Mouse (Mus musculus) retina, embryonic 14.5 days (tissue): Measurements from ENCODE around the gene Ube2o.

Experiments
- DNase-seq: peaks from one replicate; pipeline ENCODE4 v3.0.0-alpha.2; 2015; ENCODE audit warnings: low spot score

Gene Ube2o

DNA sequence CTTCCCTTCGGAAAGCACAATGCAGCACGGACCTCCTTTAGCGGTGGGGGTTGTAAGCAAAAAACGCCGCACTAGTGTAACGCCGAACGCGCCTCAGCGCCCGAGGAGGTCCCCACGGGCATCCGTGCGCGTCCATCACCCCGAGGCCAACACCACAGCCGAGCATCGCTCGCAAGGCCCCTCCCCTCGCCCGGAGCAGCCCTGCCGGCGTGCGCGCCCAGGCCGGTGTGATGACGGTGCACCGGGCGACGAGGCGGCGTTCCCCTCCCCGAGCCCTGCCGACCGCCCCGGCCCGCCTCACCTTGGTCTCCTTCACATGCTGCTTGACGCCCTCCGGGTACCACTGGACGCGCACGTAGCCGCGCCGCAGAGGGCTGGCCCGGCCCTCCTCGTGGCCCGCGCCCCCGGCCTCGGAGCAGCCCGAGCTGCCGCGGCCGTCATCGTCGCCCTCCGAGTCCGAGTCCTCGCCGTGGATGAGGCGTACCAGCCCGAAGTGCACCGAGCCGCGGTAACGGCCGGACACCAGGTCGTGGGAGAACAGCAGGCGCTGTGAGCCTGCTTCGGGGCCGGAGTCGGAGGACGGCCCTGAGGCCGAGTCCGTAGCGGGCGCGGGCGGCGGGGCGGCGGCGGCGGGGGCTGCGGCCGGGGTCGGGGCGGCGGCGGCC, 404 bp downstream of the Ube2o start:
- peak; percentile 56 for DNase-seq

DNA sequence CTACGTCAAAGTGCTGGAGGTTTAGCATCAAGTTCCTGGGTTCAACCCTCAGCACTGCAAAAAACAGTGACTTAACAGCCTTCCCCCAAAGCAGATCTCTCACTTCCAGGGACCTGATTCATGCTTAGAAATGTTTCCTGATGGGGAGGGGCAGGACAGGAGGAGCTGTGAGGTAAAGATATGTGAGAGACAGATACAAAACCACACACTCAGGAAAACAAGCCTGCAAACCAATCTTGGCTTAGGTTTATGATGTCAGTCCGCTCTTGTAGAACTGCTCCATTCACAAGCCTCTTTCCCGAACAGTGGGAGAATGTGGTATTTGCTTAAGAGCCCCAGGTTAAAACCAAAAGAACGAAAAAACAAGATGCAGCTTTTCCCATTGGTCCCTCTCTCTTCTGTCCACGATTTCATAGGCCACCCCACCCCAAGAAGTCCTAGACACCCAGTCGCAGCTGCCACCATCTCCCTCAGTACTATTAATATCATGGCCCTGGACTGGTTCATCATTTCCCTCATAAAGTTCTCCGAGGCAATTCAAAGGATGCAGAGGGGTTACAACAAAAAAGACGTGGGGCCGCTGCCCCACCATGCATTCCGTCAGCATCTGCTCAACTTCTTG, 1.1 kb downstream of the Ube2o start:
- DNase-seq: no peak

DNA sequence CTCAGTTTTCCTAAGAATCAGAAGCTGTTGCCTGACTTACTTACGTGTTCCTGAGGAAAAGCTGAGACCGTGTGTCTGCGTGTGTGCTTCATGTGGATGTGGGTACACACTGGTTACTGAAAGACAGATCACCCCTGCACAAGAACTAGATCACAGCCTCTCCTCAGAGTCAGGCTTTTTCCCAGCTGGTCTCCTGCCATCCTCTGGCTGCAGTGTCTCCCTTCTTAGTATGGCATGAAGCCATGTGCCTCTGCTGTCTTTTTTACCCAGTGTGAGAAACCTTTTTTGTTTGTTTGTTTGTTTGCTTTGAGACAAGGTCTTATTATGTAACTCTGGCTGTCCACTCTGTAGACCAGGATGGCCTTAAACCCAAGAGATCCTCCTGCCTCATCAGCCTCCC, 2.0 kb downstream of the Ube2o start:
- no peak for DNase-seq

DNA sequence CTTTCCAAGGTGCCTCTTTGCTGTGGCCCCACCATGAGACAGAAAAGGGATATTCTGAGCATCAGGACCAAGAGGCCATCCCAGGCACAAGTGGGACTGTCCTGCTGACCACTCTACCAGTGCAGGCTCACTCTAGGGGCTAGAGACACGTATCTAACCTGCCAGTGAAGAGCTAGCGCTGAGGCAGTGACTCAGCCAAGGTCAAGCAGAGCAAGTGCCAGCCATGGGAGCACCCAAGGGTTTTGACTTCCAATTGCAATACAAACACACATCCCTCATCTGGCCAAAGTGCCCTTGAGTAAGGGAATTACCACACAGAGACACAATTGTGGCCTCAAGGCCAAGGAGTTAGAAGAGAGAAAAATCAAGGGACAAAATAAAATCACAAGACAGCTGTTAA, 5.9 kb downstream of the Ube2o start:
- no peak for DNase-seq

DNA sequence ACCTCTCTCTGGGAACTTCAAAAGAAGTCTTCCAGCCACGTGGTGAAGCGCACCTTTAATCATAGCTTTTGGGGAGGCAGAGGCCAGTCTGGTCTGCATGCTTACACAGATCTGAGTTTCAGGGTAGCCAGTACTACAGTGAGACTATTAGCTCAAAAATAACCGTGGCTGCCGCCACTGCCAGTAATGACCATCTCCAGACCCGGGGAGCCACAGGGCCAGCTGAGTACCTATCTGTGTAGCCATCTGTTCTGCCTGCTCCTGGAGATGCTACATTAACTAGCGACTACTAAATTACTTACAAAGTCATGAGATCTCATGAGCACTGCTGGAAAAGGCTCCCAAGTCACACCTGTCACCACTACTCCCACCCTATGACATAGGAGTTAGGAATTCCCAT, 6.3 kb downstream of the Ube2o start:
- no peak for DNase-seq

DNA sequence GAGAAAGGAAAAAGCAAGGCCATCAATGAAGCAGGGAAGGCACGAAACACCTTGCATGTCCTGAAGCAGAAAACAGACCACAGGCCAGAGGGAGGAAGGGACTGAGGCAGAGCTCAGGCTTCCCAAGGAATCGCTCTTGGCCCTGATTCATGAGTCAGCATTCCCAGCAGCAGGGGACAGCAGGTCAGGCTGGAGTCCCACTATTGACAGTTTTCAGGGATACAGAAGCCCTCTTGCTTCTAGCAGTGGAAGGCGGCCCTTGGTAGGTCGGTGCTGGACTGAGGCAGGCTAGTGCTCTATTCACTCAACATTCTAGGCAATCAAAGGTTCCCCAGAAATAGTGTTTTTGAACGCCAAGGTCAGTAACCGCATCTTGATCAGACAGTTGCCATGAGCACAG, 6.8 kb downstream of the Ube2o start:
- no peak for DNase-seq

DNA sequence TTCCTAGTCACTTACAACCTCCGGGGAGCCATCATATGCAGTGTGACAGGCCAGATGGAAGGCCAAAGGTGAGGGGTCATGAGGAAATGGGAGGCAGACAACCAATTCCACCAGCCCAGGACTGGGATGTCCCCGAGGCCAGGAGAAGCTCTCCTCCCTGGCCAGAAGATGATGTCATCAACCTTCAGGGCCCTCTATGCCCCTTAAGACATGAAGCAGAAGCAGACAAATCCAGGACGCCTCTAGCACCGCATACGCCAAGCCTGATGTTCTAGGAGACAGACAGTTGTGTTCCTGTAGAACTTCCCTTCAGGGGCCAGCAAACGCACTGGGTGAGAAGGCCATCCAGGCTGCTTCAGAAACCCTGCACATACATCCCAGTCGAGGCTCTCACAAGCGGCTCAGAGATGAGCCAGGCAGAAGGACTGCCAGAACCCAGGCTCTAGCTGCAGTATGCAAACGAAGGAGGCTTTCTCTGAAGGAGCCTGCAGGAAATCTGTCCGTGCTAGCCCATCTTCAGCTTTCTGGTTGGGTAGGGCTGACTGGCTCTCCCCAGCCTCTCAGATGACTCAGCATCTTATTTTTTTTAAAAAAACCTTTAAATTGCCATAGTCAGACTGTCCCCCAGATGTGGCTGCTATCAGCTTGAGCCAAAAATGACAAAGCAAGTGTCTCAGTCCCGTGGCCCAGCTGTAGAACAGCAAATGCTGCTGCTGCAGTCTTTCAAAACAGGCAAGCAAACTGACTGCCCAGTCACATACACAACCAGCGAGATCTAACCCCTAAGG, 8.3 kb downstream of the Ube2o start:
- DNase-seq: no peak

DNA sequence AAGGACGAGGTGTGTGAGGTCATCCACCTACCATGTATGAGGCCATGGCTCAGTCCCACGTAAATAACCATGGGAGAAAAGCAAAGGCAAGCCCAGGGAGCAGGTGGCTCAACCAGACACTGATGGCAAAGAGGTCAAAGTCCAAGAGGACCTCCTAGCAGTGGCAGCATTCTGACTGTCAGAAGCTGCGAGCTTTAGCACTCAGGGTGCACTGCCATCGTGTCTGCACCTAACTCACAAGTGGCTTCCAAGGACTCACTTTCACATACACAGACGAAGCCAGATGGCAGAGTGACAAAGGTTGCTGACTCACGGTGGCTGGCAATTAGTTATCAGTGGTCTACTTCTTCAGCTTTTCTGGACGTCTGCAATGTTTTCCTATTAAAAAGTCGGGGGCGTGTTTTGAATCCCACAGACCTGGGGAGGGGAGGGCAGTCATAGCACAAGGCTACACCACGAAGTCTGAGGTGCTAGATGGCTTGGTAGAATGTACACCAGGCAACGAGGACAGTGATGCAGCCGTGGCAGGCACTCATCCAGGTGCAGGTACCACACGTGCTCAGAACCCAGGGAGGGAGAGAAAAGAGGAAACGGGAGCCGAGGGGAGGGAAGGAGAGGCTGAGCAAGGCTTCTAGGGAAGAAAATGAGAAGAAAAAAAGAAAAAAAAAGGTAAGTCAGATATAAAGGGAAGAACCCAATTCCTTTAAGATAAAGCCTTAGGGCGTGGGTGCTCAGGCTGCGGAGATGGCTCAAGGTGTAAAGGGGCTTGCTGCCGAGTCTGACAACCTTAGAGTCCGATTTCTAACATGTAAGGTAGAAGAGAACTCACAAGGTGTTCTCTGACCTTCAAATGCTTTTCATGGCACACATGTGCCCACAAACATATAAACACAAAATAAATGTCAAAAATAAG, 9.2 kb downstream of the Ube2o start:
- DNase-seq: no peak

DNA sequence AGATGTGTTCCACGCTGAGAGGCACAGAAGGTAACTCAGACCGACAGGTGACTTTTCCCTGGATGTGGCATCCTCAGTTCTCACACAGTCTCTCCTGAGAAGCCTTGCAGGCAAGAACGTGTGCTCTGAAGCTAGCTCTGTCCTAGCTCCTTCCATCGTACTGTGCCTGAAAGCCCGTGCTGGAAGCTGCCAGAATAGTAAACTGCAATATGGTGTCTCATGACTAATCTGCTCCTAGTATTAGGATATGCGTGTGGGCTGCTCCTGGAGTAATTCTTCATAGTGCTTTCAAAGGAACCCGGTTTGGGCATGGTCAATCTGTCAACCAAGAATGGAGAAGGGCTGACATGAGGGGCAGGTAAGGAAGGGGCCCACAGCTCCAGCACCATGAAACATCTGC, 10.4 kb downstream of the Ube2o start:
- no peak for DNase-seq

DNA sequence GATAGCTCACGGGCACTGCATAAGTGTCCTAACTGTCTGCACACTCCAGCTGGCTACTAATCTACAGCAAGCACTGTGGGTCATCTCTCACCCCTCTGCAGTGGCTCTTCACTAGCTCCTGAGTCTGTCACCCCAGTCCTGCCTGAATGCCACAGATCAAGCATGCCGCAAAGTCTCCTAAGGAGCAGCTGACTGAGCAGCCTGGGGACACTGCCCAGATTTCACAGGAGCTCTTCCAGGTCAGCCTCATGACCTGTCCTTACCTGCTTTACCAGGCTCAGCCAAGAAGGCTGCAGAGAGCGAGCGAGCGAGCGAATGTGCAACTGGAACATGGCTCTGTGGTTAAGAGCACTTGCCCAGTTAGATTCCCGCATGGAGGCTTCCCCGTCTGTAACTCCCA, 13.7 kb downstream of the Ube2o start:
- no peak for DNase-seq

DNA sequence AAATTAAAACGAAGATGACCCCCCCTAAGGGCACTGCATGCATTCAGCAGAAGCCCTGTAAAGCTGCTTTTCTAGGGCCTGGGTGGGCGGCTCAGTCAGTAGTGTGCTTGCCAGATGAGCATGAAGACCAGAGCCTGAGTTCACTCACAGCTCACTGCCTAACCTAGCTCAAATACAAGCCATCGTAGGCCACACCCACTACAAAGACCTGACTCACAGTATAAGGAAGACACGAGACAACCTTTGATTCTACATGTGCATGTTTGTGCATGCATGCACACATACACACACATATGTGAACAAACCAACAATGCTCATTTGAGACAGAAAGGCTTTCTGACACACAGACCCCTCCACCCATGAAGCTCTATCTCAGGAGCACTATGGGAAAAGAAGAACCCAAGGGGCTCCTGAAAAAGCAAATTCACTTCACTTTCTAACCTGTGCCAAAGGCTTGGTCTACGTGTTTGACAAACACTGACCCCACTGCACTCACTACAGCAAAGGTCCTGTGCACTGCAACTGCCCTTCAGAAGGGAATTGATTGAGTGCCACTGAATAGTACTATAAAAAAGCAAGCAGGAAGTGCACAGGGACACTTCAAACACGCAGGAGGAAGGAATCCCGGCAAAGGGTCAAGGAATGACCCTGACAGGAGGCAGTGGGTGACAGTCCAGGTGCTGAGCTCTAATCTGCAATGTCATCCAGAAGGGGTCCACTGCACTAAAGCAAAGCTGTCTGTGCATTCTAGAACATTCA, 15.8 kb downstream of the Ube2o start:
- no peak for DNase-seq

DNA sequence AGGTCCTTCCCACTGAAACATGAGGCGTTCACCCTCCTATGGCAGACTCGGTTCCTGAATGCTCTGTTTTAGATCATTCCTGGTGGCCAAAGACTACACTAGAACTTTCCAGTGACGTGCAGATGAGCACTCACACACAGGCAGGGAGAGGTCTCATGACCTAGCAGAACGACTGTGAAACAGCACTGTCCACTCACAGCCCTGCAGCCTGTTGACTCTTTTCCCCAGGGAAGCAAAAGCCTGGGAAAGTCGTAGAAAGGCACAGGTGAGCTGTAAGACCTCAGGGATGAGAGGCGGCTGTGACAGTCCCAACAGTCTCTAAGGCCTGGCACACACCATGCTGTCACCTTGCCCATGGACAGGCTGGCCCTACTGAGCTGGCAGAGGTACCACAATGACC, 24.9 kb downstream of the Ube2o start:
- DNase-seq: no peak

DNA sequence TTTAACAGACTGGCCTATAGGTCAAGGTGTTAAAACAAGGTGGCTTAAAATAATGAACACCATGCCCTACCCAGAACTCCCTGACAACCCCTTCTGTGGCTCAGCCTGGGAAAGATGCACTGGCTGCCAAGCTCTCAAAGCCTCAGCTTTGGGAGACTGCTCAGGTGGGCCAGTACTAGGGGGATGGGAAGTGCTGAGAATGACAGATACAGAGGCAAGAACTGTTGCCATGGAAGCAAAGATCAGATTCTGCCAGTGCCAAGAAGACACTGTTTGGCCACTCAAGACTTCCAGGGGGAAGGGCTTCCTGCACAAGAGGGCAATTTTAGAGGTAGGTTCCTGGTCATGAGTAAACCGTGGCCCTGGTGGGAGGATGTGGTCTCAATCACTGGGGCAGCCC, 25.7 kb downstream of the Ube2o start:
- no peak for DNase-seq

DNA sequence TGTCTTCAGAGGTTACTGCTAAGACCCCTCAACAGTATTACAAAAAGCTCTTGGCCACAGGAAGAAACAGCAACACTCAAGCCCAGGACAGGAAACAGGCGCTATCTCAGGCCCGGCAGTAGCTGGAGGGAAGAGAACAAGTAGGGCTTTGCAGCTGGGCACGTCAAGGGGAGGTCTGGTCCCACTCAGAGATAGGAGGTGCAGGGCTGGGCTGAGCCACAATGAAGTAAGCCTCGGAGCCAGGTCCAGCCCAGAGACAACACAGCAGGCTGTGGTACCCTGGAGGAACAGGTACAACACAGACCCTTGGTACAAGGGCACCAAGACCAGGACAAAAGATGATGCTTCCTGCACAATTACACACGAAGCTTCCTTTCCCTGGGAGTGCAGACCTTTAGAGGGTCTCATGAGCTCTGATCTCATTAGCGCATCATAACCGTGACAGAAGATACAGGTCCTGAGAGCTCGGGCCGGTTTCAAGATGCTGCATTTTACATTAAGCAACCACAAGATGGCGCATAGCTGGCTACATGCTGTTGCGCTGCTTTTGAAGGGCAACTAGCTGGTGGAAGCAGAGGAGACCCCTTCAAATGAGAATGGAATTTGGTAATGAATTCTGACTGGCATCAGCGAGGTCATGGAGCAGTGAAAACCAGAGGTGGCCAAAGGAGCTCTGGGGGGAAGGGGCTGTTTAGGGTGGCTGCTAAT, 26.9 kb downstream of the Ube2o start:
- peak; percentile 88 for DNase-seq

DNA sequence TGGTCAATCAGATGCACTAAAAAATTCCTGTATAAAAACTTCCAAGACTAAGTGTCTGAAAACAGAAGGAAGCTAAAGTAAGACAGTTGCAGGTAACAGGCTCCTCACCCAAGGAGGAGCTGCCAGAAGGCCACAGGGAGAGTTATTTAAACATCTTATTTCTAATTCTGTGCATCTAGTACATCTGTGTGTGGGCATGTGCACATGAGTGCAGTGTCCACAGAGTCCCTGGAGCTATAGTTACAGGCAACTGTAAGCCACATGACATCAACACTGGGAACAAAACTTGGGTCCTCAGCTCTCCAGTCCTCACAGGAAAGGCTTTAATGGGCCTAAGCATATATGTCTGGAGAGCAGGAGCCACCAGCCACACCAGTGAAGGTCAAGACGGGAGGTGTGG, 29.1 kb downstream of the Ube2o start:
- no peak for DNase-seq

DNA sequence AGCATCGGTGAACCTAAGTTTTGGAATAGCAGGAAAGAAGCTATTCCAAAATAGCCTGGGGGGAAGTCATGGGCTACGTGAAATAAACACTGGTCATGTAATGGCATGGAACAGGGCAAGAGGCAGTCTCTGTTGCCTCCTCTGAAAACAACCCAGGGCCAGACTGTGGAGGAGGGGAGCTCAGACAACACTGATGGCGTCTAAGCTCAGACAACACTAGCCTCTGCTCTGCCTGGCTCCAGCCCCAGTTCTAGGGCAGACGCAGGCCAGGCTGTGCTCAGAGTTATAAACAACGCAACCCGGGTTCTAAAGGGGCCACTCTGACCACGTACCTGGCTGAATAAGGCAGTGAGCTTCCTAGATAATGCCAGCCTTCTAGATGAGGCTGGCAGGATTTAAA, 30.5 kb downstream of the Ube2o start:
- no peak for DNase-seq

DNA sequence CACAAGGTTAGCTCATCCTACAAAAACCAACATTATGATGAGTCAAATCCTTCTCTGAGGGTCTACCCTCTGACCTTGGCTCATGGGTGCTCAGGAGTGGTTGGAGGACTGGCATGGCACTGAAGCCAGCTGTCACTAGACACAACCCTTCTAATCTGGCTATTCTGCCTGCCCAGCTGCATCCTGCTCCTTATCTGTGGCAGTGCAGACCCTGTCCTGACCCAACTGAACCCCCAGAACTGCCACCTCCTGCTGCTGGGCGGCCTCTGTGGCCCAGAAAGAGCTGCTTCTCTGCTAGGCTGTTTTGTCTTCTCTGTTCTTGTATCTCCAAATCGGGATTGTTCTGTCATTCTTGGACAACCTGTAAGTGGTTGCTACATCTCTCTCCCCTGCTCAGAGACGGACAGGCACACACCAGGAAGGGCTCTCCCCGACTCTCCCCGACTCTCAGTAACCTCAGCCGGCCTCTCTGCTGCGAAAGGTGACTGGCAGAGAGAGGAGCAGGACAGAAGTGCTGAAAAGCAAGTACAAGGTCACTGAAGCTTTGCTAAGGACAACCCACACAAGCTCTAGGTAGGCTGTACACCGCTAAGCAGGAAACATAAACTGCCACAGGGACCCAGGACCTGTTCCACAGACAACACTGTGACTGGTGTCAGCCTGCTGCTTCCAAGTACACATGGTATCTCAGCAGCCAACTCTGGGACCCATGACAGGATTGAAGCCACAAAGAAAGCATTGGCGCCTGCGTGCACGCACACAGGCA, 31.8 kb downstream of the Ube2o start:
- no peak for DNase-seq

DNA sequence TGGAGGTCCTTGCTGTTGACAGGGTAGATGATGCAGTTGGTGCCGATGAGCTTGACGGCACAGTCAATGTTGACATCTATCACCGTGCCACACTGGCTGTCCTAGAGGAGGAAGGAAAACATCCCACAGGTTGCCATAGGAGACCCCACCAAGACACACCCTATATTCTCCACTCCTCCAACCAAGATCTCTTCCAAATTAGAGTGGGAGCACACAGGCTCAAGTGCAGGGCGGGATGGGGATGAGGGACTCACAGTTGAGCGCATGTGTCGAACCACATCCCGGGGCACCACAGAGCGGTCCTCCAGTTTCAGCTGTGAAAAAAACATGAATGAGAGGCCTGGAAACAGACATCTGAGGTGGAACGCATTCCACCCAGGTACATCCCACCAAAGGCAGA, 32.5 kb downstream of the Ube2o start:
- DNase-seq: no peak

DNA sequence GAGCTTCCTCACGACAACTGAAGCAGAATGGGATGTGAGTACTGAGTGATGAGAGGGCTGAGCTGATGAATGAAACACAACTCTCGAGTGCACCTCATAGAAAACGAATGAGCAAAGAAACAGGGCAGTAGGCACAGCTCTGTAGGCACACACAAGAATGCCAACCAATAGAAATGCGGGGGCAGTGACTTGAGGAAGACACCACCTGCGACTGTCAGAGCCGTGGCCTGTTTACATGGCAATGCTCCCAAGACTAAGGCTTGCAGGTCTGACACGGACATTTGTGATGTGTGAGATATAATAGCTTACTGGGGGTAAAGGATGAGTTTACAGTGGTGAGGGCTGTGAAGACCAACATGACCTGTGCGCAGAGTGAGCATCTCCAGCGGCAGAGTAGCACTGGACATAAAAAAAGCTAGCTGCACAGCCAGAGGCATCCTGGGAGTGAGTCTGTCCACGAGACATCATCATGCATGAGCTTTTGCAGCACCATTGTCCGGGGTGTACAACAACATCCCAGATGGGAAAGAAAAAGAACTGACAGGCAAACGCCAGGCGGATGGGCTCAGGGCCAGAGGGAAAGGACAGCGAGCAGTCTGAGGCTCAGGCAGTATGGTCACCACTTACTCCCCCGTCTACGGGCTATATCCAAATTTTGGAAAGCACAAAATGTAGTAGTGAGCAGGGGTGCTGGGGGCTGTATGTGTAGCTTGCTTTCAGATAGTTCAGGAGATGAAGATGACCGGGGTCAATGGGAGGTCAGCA, 33.8 kb downstream of the Ube2o start:
- DNase-seq: no peak
